Mouse (Mus musculus) liver, adult 2 months (tissue): ENCODE measurements at regions not wholly inside any gene's neighbourhood (a gene's known extent, or its start where the extent isn't known, plus 50 kb on each side); places are given as distances from the start of the nearest gene placed in this dataset.

Experiments
- CTCF ChIP-seq: fragments of 200-500 bp; IDR thresholded peaks from 2 replicates; pipeline ENCODE4 v1.5.1; 2011; ENCODE audit warnings: low read depth, low read length, control low read depth
- POLR2A ChIP-seq: fragments of 200-500 bp; IDR thresholded peaks from 2 replicates; pipeline ENCODE4 v1.6.1; 2011; ENCODE audit warnings: low read length, control low read depth; ENCODE audit not compliant: insufficient read depth; ENCODE audit errors: extremely low read depth

DNA sequence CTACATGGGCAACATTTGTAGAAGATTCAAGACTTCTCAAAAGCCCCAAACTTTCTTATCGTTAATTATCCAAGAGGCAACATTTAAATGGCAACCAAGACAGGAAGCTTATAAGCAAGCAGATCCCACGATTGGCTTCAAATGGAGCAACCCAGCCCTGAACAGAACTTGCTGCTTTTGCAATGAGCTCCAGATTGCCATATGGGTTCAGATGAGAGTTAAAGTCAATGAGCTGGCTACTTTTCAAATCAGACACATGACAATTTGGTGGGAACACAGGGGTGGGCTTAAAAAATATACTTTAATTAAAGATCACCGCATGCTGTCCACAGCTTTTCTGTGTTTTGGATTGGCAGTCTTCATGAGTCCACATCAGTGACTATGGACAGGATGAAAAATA lies 97.0 kb upstream of the Nrp1 start:
- TF ChIP-seq CTCF, result no peak
- no peak for TF ChIP-seq POLR2A
